Mouse (Mus musculus) heart, embryonic 15.5 days (tissue): ENCODE measurements around the gene Rere. TPM values are rescaled to one million over a fixed set of nuclear protein-coding genes. Genes with fewer than 3 reads are reported as not detected.

Source experiments
- ATAC-seq: fragments of 200-750 bp; cut with Nextera tagmentation; replicated peaks from 2 replicates; pipeline ENCODE4 v1.8.0; 2017; ENCODE audit warnings: low read depth, moderate TSS enrichment; ENCODE audit not compliant: insufficient number of reproducible peaks, insufficient read depth, low FRiP score
- H3K27ac ChIP-seq: fragments of 300-500 bp; sonication (generic); 2 replicates; pipeline ENCODE4 v1.5.1; 2015; ENCODE audit warnings: mild to moderate bottlenecking, inconsistent platforms
- H3K27me3 ChIP-seq: fragments of 300-500 bp; sonication (generic); 2 replicates; pipeline ENCODE4 v1.6.1; 2015; ENCODE audit warnings: inconsistent platforms
- H3K36me3 ChIP-seq: fragments of 300-500 bp; sonication (generic); 2 replicates; pipeline ENCODE4 v1.6.1; 2015; ENCODE audit warnings: mild to moderate bottlenecking, inconsistent platforms
- H3K4me1 ChIP-seq: fragments of 300-500 bp; sonication (generic); replicated peaks from 2 replicates; pipeline ENCODE4 v1.6.1; 2015; ENCODE audit warnings: inconsistent platforms
- H3K4me2 ChIP-seq: fragments of 300-500 bp; sonication (generic); 2 replicates; pipeline ENCODE4 v1.6.1; 2015; ENCODE audit warnings: inconsistent platforms, mild to moderate bottlenecking, moderate library complexity
- H3K4me3 ChIP-seq: fragments of 300-500 bp; sonication (generic); 2 replicates; pipeline ENCODE4 v1.5.1; 2015; ENCODE audit warnings: mild to moderate bottlenecking, inconsistent platforms
- H3K9ac ChIP-seq: fragments of 300-500 bp; sonication (generic); 2 replicates; pipeline ENCODE4 v1.6.1; 2015; ENCODE audit warnings: mild to moderate bottlenecking, inconsistent platforms
- H3K9me3 ChIP-seq: fragments of 300-500 bp; sonication (generic); replicated peaks from 2 replicates; pipeline ENCODE4 v1.6.1; 2016; ENCODE audit warnings: inconsistent platforms
- WGBS: fragments of 180-500 bp; shearing (Covaris S2); methylation state at CpG from one replicate; pipeline ENCODE4 v1.1.7; 2015; ENCODE audit warnings: mixed read lengths; 5-methylcytosine and 5-hydroxymethylcytosine counted together
- polyA plus RNA-seq: library from polyadenylated mRNA; unstranded; fragments of >200 nt; fragmentation: Nextera tagmentation; extraction: Ambion mirVana; gene quantifications from 2 replicates; pipeline ENCODE4 v1.2.1, GENCODE M21; 2015

Rere gene
- polyA plus RNA-seq, 1 experiment from 2014 or later, result 17.6 TPM

- Histone ChIP-seq H3K4me2 (no peak overlapping the region), H3K9me3 (no peaks in the 10 kb centered on the region), H3K36me3 (peaks cover 5% of the 10 kb centered on the region; the same call in 1 of the 2 replicates), H3K9ac (no peak overlapping the region), H3K4me1 (peaks cover 13% of the 10 kb centered on the region), H3K27me3 (no peaks in the 10 kb centered on the region), H3K27ac (no peak overlapping the region), H3K4me3 (no peak overlapping the region)
- WGBS, result 81% methylated on average over 3 of the region's 3 CpGs
- no peak for ATAC-seq
Observed at GRCm38 (mm10) chr4:150606449-150607161, 325.2 kb downstream of the Rere start.

GRCm38 (mm10) chr4:150608670-150609069 is 327.2 kb downstream of the Rere start:
- Histone ChIP-seq H3K9ac (no peak overlapping the region), H3K4me3 (no peak overlapping the region), H3K9me3 (no peaks in the 10 kb centered on the region), H3K27ac (no peak overlapping the region), H3K4me1 (peaks cover 13% of the 10 kb centered on the region), H3K4me2 (no peak overlapping the region), H3K27me3 (no peaks in the 10 kb centered on the region), H3K36me3 (peaks cover 24% of the 10 kb centered on the region; the same call in 1 of the 2 replicates)
- 95% methylated on average over 3 of the region's 3 CpGs for WGBS
- no peak for ATAC-seq

GRCm38 (mm10) chr4:150613715-150614114 is 332.3 kb downstream of the Rere start:
- ATAC-seq, result no peak

DNA sequence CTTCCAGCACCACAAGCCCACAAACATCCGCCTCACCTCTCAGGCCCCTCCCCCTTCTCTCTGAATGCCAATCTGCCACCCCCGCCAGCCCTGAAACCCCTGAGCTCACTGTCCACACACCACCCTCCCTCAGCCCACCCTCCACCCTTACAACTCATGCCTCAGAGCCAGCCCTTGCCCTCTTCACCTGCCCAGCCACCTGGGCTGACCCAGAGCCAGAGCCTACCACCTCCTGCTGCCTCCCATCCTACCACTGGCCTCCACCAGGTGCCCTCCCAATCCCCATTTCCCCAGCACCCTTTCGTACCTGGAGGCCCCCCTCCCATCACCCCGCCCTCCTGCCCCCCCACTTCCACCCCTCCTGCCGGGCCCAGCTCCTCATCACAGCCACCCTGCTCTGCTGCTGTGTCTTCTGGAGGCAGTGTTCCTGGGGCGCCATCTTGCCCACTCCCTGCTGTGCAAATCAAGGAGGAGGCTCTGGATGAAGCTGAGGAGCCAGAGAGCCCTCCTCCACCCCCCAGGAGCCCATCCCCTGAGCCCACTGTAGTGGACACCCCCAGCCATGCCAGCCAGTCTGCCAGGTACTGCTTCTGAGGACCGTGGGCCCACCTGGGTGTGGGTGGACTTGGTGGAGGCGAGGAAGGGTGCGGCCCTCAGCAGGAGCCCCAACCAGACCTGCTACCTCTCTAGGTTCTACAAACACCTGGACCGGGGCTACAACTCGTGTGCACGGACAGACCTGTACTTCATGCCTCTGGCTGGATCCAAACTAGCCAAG is 334.0 kb downstream of the Rere start:
- Histone ChIP-seq H3K27ac (no peak overlapping the region; the same call in 1 of the 2 replicates), H3K9me3 (no peaks in the 10 kb centered on the region), H3K9ac (no peak overlapping the region), H3K4me1 (peaks cover 11% of the 10 kb centered on the region), H3K4me3 (no peak overlapping the region), H3K36me3 (peaks cover 87% of the 10 kb centered on the region), H3K4me2 (no peak overlapping the region), H3K27me3 (no peaks in the 10 kb centered on the region)
- ATAC-seq, result peak; percentile 10; the same call in 1 of the 2 replicates
- WGBS, result 85% methylated on average over 12 of the region's 12 CpGs

More at GRCm38 (mm10) chr4:150613715-150614114, 332.3 kb downstream of the Rere start:
- no peaks in the 10 kb centered on the region for H3K27me3 ChIP-seq
- H3K27ac ChIP-seq, result no peak overlapping the region
- no peak overlapping the region for H3K9ac ChIP-seq
- H3K4me3 ChIP-seq, result no peak overlapping the region
- no peak overlapping the region for H3K4me2 ChIP-seq
- H3K9me3 ChIP-seq, result no peaks in the 10 kb centered on the region
- H3K36me3 ChIP-seq, result peaks cover 72% of the 10 kb centered on the region
- H3K4me1 ChIP-seq, result peaks cover 14% of the 10 kb centered on the region
- 85% methylated on average over 7 of the region's 7 CpGs for WGBS

DNA sequence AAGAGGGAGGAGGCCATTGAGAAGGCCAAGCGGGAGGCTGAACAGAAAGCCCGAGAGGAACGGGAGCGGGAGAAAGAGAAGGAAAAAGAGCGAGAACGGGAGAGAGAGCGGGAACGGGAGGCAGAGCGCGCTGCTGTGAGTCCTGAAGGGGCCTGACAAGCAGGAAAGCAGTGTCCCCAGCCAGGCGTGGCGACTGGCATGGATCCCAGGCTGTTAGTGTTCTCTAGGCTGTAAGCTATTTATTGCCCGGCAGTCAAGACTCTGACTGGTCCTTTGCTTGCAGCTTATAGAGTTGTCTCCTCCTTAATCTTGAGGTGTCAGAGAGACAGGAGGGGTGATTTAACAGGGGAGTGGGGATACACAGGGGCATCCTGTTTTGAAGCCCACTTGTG is 334.6 kb downstream of the Rere start:
- WGBS, result 76% methylated on average over 13 of the region's 13 CpGs
- Histone ChIP-seq H3K27ac (no peak overlapping the region; the same call in 1 of the 2 replicates), H3K27me3 (no peaks in the 10 kb centered on the region), H3K9me3 (no peaks in the 10 kb centered on the region), H3K9ac (no peak overlapping the region), H3K4me3 (no peak overlapping the region), H3K4me1 (peaks cover 6% of the 10 kb centered on the region), H3K4me2 (no peak overlapping the region), H3K36me3 (peaks cover 91% of the 10 kb centered on the region)
- ATAC-seq, result no peak

DNA sequence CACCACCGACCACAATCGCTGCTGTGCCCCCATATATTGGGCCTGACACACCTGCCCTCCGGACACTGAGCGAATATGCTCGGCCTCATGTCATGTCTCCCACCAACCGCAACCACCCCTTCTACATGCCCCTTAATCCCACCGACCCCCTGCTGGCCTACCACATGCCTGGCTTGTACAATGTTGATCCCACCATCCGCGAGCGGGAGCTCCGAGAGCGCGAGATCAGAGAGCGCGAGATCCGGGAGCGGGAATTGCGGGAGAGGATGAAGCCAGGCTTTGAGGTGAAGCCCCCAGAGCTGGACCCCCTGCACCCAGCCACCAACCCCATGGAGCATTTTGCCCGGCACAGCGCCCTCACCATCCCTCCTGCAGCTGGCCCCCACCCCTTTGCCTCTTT is 335.4 kb downstream of the Rere start:
- Histone ChIP-seq H3K4me2 (no peak overlapping the region), H3K9me3 (no peaks in the 10 kb centered on the region), H3K9ac (no peak overlapping the region), H3K4me3 (no peak overlapping the region), H3K27me3 (no peaks in the 10 kb centered on the region), H3K27ac (no peak overlapping the region), H3K36me3 (peaks cover 84% of the 10 kb centered on the region), H3K4me1 (peaks cover 6% of the 10 kb centered on the region)
- whole genome bisulfite sequencing, result 96% methylated on average over 20 of the region's 20 CpGs
- no peak for ATAC-seq

- Histone ChIP-seq H3K9ac (no peak overlapping the region), H3K4me2 (no peak overlapping the region), H3K27ac (no peak overlapping the region), H3K9me3 (no peaks in the 10 kb centered on the region), H3K36me3 (peaks cover 72% of the 10 kb centered on the region), H3K4me1 (peaks cover 6% of the 10 kb centered on the region), H3K4me3 (no peak overlapping the region), H3K27me3 (no peaks in the 10 kb centered on the region)
- ATAC-seq, result no peak
- 85% methylated on average over 7 of the region's 7 CpGs for WGBS
Observed at GRCm38 (mm10) chr4:150619011-150619410, 337.6 kb downstream of the Rere start.

- 93% methylated on average over 13 of the region's 13 CpGs for WGBS
- no peaks in the 10 kb centered on the region for H3K9me3 ChIP-seq
Observed at GRCm38 (mm10) chr4:150622641-150623040, 341.2 kb downstream of the Rere start.

GRCm38 (mm10) chr4:150624214-150624823 is 342.9 kb downstream of the Rere start:
- Histone ChIP-seq H3K9me3 (no peaks in the 10 kb centered on the region), H3K9ac (no peak overlapping the region), H3K27me3 (no peaks in the 10 kb centered on the region), H3K27ac (no peak overlapping the region), H3K4me1 (0 out of 2 replicates have a peak, but pooled peaks cover 5% of the 10 kb centered on the region), H3K4me2 (no peak overlapping the region), H3K36me3 (peaks cover 23% of the 10 kb centered on the region), H3K4me3 (no peak overlapping the region)
- 68% methylated on average over 11 of the region's 11 CpGs for WGBS
- ATAC-seq, result no peak

More at GRCm38 (mm10) chr4:150622641-150623040, 341.2 kb downstream of the Rere start:
- peaks cover 37% of the 10 kb centered on the region for H3K36me3 ChIP-seq
- H3K4me2 ChIP-seq, result no peak overlapping the region
- H3K27ac ChIP-seq, result no peak overlapping the region
- no peak overlapping the region for H3K4me3 ChIP-seq
- H3K4me1 ChIP-seq, result 0 out of 2 replicates have a peak, but pooled peaks cover 5% of the 10 kb centered on the region
- no peaks in the 10 kb centered on the region for H3K27me3 ChIP-seq
- no peak overlapping the region for H3K9ac ChIP-seq
- ATAC-seq, result no peak

DNA sequence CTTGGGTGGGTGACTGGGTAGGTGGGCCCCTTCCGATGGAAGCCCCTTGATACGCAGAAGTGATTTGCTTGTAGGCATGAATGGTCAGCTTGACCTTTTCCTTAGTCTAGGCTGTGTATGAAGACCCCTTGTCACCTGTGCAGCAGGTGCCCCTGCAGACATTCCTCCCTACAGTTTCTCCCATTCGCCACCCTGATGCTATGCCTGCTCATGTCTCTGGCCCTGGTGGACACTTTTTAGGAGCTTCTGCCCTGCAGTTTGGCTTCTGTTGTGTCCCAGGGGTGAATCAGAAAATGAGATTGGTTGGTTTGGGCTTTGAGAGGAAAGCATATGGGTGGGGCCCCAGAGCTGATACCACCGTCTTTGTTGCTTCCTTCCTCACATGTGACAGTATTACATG is 343.5 kb downstream of the Rere start:
- WGBS, result 71% methylated on average over 4 of the region's 4 CpGs
- no peak for ATAC-seq
- no peaks in the 10 kb centered on the region for H3K9me3 ChIP-seq

GRCm38 (mm10) chr4:150625425-150625824 is 344.0 kb downstream of the Rere start:
- H3K27me3 ChIP-seq, result no peaks in the 10 kb centered on the region
- no peak overlapping the region for H3K9ac ChIP-seq
- H3K4me2 ChIP-seq, result no peak overlapping the region
- WGBS, result 29% methylated on average over 1 of the region's 1 CpGs
- peak; percentile 43; the same call in 1 of the 2 replicates for ATAC-seq
- H3K9me3 ChIP-seq, result no peaks in the 10 kb centered on the region
- no peak overlapping the region for H3K27ac ChIP-seq
- H3K4me3 ChIP-seq, result no peak overlapping the region
- peaks cover 13% of the 10 kb centered on the region; the same call in 1 of the 2 replicates for H3K36me3 ChIP-seq
- 0 out of 2 replicates have a peak, but pooled peaks cover 5% of the 10 kb centered on the region for H3K4me1 ChIP-seq

More for the DNA sequence above, 343.5 kb downstream of the Rere start:
- Histone ChIP-seq H3K4me1 (0 out of 2 replicates have a peak, but pooled peaks cover 5% of the 10 kb centered on the region), H3K27ac (no peak overlapping the region), H3K36me3 (peaks cover 18% of the 10 kb centered on the region; the same call in 1 of the 2 replicates), H3K4me2 (no peak overlapping the region), H3K27me3 (no peaks in the 10 kb centered on the region), H3K9ac (no peak overlapping the region), H3K4me3 (no peak overlapping the region)
